Mouse (Mus musculus) MEL (cell line): ENCODE data around the gene Cltc.

Source experiments
- CTCF ChIP-seq, 3 experiments: IDR thresholded peaks in 2 of 3; conservative IDR thresholded peaks in 1 of 3; 2 replicates each; pipeline ENCODE4 v1.5.1; 2011 to 2012; ENCODE audit warnings: low read length in 3 of 3, low read depth in 2 of 3, mild to moderate bottlenecking in 2 of 3, improper control_type of control experiment in 1 of 3, inconsistent platforms in 1 of 3, mixed read lengths in 1 of 3, moderate library complexity in 1 of 3; ENCODE audit not compliant: control insufficient read depth in 1 of 3, insufficient read depth in 1 of 3, poor library complexity in 1 of 3, severe bottlenecking in 1 of 3
- E2F4 ChIP-seq: IDR thresholded peaks from 2 replicates; pipeline ENCODE4 v1.6.1; 2011; ENCODE audit warnings: low read depth, low read length, improper control_type of control experiment, borderline replicate concordance
- GABPA ChIP-seq: IDR thresholded peaks from 2 replicates; pipeline ENCODE4 v1.6.1; 2012; ENCODE audit warnings: low read depth, mild to moderate bottlenecking, inconsistent platforms, low read length, improper control_type of control experiment, moderate library complexity
- GATA1 ChIP-seq: IDR thresholded peaks from 2 replicates; pipeline ENCODE4 v1.6.1; 2011; ENCODE audit warnings: low read depth, low read length, improper control_type of control experiment
- MXI1 ChIP-seq: IDR thresholded peaks from 2 replicates; pipeline ENCODE4 v1.6.1; 2011; ENCODE audit warnings: mild to moderate bottlenecking, low read depth, low read length, improper control_type of control experiment
- MYC ChIP-seq: IDR thresholded peaks from 2 replicates; pipeline ENCODE4 v1.6.1; 2011; ENCODE audit warnings: low read depth, mild to moderate bottlenecking, low read length, improper control_type of control experiment, moderate library complexity
- POLR2A ChIP-seq, 2 experiments: IDR thresholded peaks; 2 replicates each; pipeline ENCODE4 v1.6.1; 2011 to 2012; ENCODE audit warnings: low read length in 2 of 2, mild to moderate bottlenecking in 2 of 2, control low read depth in 1 of 2, improper control_type of control experiment in 1 of 2, low read depth in 1 of 2, moderate library complexity in 1 of 2; ENCODE audit not compliant: control insufficient read depth in 1 of 2, insufficient read depth in 1 of 2, poor library complexity in 1 of 2
- POLR2AphosphoS5 ChIP-seq: IDR thresholded peaks from 2 replicates; pipeline ENCODE4 v1.6.1; 2012; ENCODE audit warnings: low read depth, borderline replicate concordance, mild to moderate bottlenecking, inconsistent platforms, low read length, moderate library complexity, mixed read lengths
- RAD21 ChIP-seq: IDR thresholded peaks from 2 replicates; pipeline ENCODE4 v1.6.1; 2011; ENCODE audit warnings: mild to moderate bottlenecking, low read depth, low read length, improper control_type of control experiment
- UBTF ChIP-seq: IDR thresholded peaks from 2 replicates; pipeline ENCODE4 v1.6.1; 2012; ENCODE audit warnings: low read depth, mild to moderate bottlenecking, inconsistent platforms, low read length, improper control_type of control experiment, moderate library complexity, borderline replicate concordance; ENCODE audit not compliant: insufficient read depth
- USF1 ChIP-seq: IDR thresholded peaks from 2 replicates; pipeline ENCODE4 v1.6.1; 2014; ENCODE audit warnings: low read depth, mild to moderate bottlenecking, inconsistent platforms, low read length, improper control_type of control experiment, moderate library complexity

DNA sequence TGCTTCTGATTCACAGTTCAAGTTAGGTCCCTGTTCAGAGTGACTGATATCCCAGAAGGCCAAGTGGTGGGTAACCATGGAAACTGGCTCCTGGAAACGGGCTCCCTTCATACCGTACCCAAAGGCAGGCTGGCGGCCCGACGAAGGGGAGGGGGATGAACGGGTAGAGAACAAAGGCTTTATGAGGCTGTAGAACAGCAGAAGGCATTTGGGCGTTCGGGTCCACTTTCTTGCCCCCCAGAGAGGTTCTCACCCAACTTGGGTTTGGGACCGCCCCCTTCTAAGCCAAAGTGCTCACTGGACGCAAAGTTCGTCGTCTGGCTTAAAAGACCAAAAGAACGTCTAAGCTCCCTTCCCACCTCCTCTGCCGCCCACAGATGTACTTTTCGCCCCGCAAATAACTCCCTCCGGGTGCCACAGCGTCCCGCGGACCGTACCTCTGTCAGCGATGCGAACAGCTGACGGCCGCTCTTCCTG is 49.7 kb upstream of the Cltc start:
- no peak for TF ChIP-seq UBTF
- TF ChIP-seq E2F4, result no peak
- no peak for TF ChIP-seq POLR2AphosphoS5
- no peak for TF ChIP-seq CTCF (IDR thresholded peaks at IDR 0.05 in 2 of 3, conservative IDR thresholded peaks at IDR 0.05 in 1 of 3; ENCODE audit: control insufficient read depth in 1 of 3, insufficient read depth in 1 of 3, low read depth in 2 of 3, low read length in 3 of 3, poor library complexity in 1 of 3, severe bottlenecking in 1 of 3)
- no peak for TF ChIP-seq POLR2A (IDR thresholded peaks at IDR 0.05; ENCODE audit: control insufficient read depth in 1 of 2, insufficient read depth in 1 of 2, low read depth in 1 of 2, low read length in 2 of 2, poor library complexity in 1 of 2)
- no peak for TF ChIP-seq MYC
- no peak for TF ChIP-seq GABPA
- TF ChIP-seq USF1, result no peak
- TF ChIP-seq RAD21, result no peak
- no peak for TF ChIP-seq GATA1
- no peak for TF ChIP-seq MXI1
